Mouse (Mus musculus): ENCODE data around the gene Slc25a13.

GRCm38 (mm10) chr6:6186468-6186867, 30.5 kb downstream of the Slc25a13 start:
- TF ChIP-seq UBTF (IDR thresholded peaks at IDR 0.05; ENCODE audit: low read depth, low read length) = no peak
- TF ChIP-seq USF1 (IDR thresholded peaks at IDR 0.05; ENCODE audit: low read depth, low read length) = no peak
- no peak for TF ChIP-seq NRF1 (IDR thresholded peaks at IDR 0.05; ENCODE audit: low read depth, low read length)
- TF ChIP-seq CTCF (conservative IDR thresholded peaks at IDR 0.05 in 1 of 2, IDR thresholded peaks at IDR 0.05 in 1 of 2; ENCODE audit: low read depth in 2 of 2, low read length in 2 of 2) = no peak
